Mouse (Mus musculus) CH12.LX (cell line): ENCODE data around the gene Ndufa8. TPM values are rescaled to one million over a fixed set of nuclear protein-coding genes. Genes with fewer than 3 reads are reported as not detected.

Source experiments
- DNase-seq: peaks from one replicate; pipeline ENCODE4 v3.0.0-alpha.2; 2013; ENCODE audit errors: extremely low read depth
- H3K27ac ChIP-seq: 2 replicates; pipeline ENCODE4 v1.5.1; 2012; ENCODE audit warnings: low read depth, mild to moderate bottlenecking, control low read depth, moderate library complexity; ENCODE audit not compliant: insufficient read depth
- H3K27me3 ChIP-seq: replicated peaks from 2 replicates; pipeline ENCODE3; 2012; ENCODE audit warnings: inconsistent platforms
- H3K36me3 ChIP-seq, 2 experiments: replicated peaks in 1 of 2; 2 replicates each; pipeline versions ENCODE3 to v1.6.1; 2012; ENCODE audit warnings: inconsistent platforms in 1 of 2, low read length in 1 of 2, mild to moderate bottlenecking in 1 of 2, mixed read lengths in 1 of 2, moderate library complexity in 1 of 2; ENCODE audit not compliant: control insufficient read depth in 1 of 2, insufficient read depth in 1 of 2
- H3K4me1 ChIP-seq, 2 experiments: 2 replicates each; pipeline ENCODE4 v1.6.1; 2012; ENCODE audit warnings: inconsistent platforms in 1 of 2, moderate library complexity in 1 of 2; ENCODE audit not compliant: insufficient read depth in 2 of 2, control insufficient read depth in 1 of 2
- H3K4me2 ChIP-seq: 2 replicates; pipeline ENCODE4 v1.6.1; 2012; ENCODE audit warnings: low read depth, mild to moderate bottlenecking, control low read depth; ENCODE audit not compliant: poor library complexity, insufficient read depth, severe bottlenecking
- H3K4me3 ChIP-seq, 3 experiments: fragments of 150-350 bp in 1 of 3; sonication (generic) in 1 of 3; replicated peaks in 1 of 3; 2 replicates each; pipeline versions ENCODE3 to v1.5.1; 2011 to 2012; ENCODE audit warnings: low read depth in 2 of 3, low read length in 2 of 3, mild to moderate bottlenecking in 2 of 3, moderate library complexity in 2 of 3, control low read depth in 1 of 3, improper control_type of control experiment in 1 of 3, inconsistent platforms in 1 of 3, mixed read lengths in 1 of 3; ENCODE audit not compliant: poor library complexity in 1 of 3
- H3K79me2 ChIP-seq: replicated peaks from 2 replicates; pipeline ENCODE4 v1.6.1; 2012; ENCODE audit warnings: mild to moderate bottlenecking, moderate library complexity; ENCODE audit not compliant: control insufficient read depth, poor library complexity, insufficient read depth, severe bottlenecking; ENCODE audit errors: extremely low read depth
- H3K9ac ChIP-seq: 2 replicates; pipeline ENCODE4 v1.6.1; 2012; ENCODE audit warnings: low read depth, mild to moderate bottlenecking, control low read depth, moderate library complexity; ENCODE audit not compliant: insufficient read depth
- H3K9me3 ChIP-seq: replicated peaks from 2 replicates; pipeline ENCODE3; 2012; ENCODE audit warnings: low read length, inconsistent platforms, mixed read lengths
- BHLHE40 ChIP-seq: IDR thresholded peaks from 2 replicates; pipeline ENCODE4 v1.6.1; 2011; ENCODE audit warnings: mild to moderate bottlenecking, low read depth, low read length, improper control_type of control experiment
- CHD1 ChIP-seq: IDR thresholded peaks from 2 replicates; pipeline ENCODE4 v1.6.1; 2012; ENCODE audit warnings: low read depth, low read length, improper control_type of control experiment, inconsistent platforms
- CHD2 ChIP-seq: IDR thresholded peaks from 2 replicates; pipeline ENCODE4 v1.6.1; 2011; ENCODE audit warnings: low read length, improper control_type of control experiment
- ELF1 ChIP-seq: IDR thresholded peaks from 2 replicates; pipeline ENCODE4 v1.6.1; 2014; ENCODE audit warnings: low read depth, mild to moderate bottlenecking, inconsistent platforms, low read length, improper control_type of control experiment
- EP300 ChIP-seq: IDR thresholded peaks from 2 replicates; pipeline ENCODE4 v1.6.1; 2011; ENCODE audit warnings: low read length, improper control_type of control experiment
- MAFK ChIP-seq: IDR thresholded peaks from 2 replicates; pipeline ENCODE4 v1.6.1; 2011; ENCODE audit warnings: low read length, improper control_type of control experiment; ENCODE audit not compliant: insufficient replicate concordance
- MAX ChIP-seq: IDR thresholded peaks from 2 replicates; pipeline ENCODE4 v1.6.1; 2011; ENCODE audit warnings: low read length, improper control_type of control experiment
- NELFE ChIP-seq: IDR thresholded peaks from 2 replicates; pipeline ENCODE4 v1.6.1; 2011; ENCODE audit warnings: low read depth, low read length, improper control_type of control experiment
- SIN3A ChIP-seq: IDR thresholded peaks from 2 replicates; pipeline ENCODE4 v1.6.1; 2012; ENCODE audit warnings: low read length, improper control_type of control experiment, inconsistent platforms
- TBP ChIP-seq: conservative IDR thresholded peaks from 2 replicates; pipeline ENCODE4 v1.6.1; 2011; ENCODE audit warnings: low read depth, low read length, improper control_type of control experiment
- ZC3H11A ChIP-seq: IDR thresholded peaks from 2 replicates; pipeline ENCODE4 v1.6.1; 2012; ENCODE audit warnings: low read depth, mild to moderate bottlenecking, inconsistent platforms, low read length, improper control_type of control experiment
- dilution Hi-C: fragments of 300-500 bp; cut with MboI; formaldehyde crosslinking; loops from 2 replicates; pipeline ENCODE4 v1.14.3; 2020; ENCODE audit warnings: low sequenced_read_pairs; ENCODE audit not compliant: extremely low pct_unique_long_range_greater_than_20kb, extremely low pct_ligation_motif_present
- in situ Hi-C: fragments of 300-500 bp; cut with MboI; formaldehyde crosslinking; loops from 3 replicates; pipeline ENCODE4 v1.14.3; 2019; ENCODE audit warnings: low sequenced_read_pairs, low pct_ligation_motif_present, low pct_unique_long_range_greater_than_20kb, mixed read lengths
- polyA plus RNA-seq: library from polyadenylated mRNA; unstranded; fragments of >175 nt; gene quantifications from 2 replicates; pipeline ENCODE4 v1.2.1, GENCODE M21; 2012; ENCODE audit warnings: low read depth; ENCODE audit not compliant: insufficient read length
- total RNA-seq, 2 experiments: library from RNA; depleted of rRNA; stranded (reverse); fragments of 300-350 nt in 1 of 2; fragments of >200 nt in 1 of 2; gene quantifications; 2 replicates each; pipeline ENCODE4 v1.2.3; 2012 to 2014

The Ndufa8 gene
- total and polyA plus RNA-seq, 3 experiments: 111 to 179 (median 119) TPM

DNA sequence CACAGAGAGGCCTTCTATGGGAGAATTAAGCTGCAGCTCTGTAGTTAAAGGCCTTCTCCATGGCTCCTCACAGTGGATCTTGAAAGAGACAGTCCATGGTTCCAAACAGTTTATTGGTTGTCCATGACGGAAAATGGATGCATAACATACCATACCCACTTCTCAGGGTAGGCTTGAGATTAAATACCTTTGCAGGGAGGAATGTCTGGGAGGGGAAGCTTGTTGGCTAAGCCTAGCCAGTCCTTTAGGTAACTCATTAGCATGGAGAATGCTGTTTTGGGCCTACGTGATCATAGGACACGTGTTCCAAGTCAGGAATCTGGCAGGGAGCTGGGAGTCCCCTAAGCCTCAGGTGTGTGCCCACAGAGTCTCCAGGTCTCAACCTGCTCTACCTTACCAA lies 56.9 kb downstream of the Ndufa8 start:
- H3K4me1 ChIP-seq: peaks cover 6 to 14% of the 10 kb centered on the region in 2 experiments
- H3K9me3 ChIP-seq: no peaks in the 10 kb centered on the region
- peaks cover 50% of the 10 kb centered on the region for H3K27me3 ChIP-seq
- H3K36me3 ChIP-seq: no peaks in the 10 kb centered on the region
- H3K9ac ChIP-seq: no peak overlapping the region
- TF ChIP-seq ELF1 (no peak), EP300 (no peak), MAX (no peak), MAFK (no peak), TBP (no peak), NELFE (no peak), BHLHE40 (no peak), ZC3H11A (no peak), CHD1 (no peak), CHD2 (no peak), SIN3A (no peak)
- no peak overlapping the region for H3K4me3 ChIP-seq
- no peak overlapping the region for H3K27ac ChIP-seq
- dilution Hi-C loops: no loop called here
- DNase-seq: no peak
- H3K79me2 ChIP-seq: no peaks in the 10 kb centered on the region
- no peak overlapping the region for H3K4me2 ChIP-seq
- in situ Hi-C loops: no loop called here

Other genes with a start within 250 kb of the Ndufa8 start
- 0.04 and 0.21 TPM in 2 replicates for gene Ttll11, start 69.5 kb downstream of the Ndufa8 start, total RNA-seq (2012; rRNA removed)
- gene Ttll11, start 69.5 kb downstream of the Ndufa8 start, total RNA-seq (2014; rRNA removed): 0.11 TPM in 1 of 2 replicates, not detected in the other
- 0.31 TPM in 1 of 2 replicates, not detected in the other for gene Ttll11, start 69.5 kb downstream of the Ndufa8 start, polyA plus RNA-seq
- gene Morn5, start 52 bp upstream of the Ndufa8 start, total RNA-seq (2012; rRNA removed): 0.21 TPM in 1 of 2 replicates, not detected in the other
- gene Morn5, start 52 bp upstream of the Ndufa8 start, total RNA-seq (2014; rRNA removed): 0.38 TPM in 1 of 2 replicates, not detected in the other
- gene Morn5, start 52 bp upstream of the Ndufa8 start, polyA plus RNA-seq: not detected in 2 replicates
- gene Lhx6, start 56.0 kb upstream of the Ndufa8 start, total RNA-seq (2012; rRNA removed): 0.13 and 0.42 TPM in 2 replicates
- gene Lhx6, start 56.0 kb upstream of the Ndufa8 start, total RNA-seq (2014; rRNA removed): 0.18 and 0.31 TPM in 2 replicates
- 0.11 and 0.30 TPM in 2 replicates for gene Lhx6, start 56.0 kb upstream of the Ndufa8 start, polyA plus RNA-seq
- 18.5 and 20.9 TPM in 2 replicates for gene Mrrf, start 87.0 kb upstream of the Ndufa8 start, total RNA-seq (2012; rRNA removed)
- gene Mrrf, start 87.0 kb upstream of the Ndufa8 start, total RNA-seq (2014; rRNA removed): 17.2 and 23.1 TPM in 2 replicates
- 22.2 and 33.1 TPM in 2 replicates for gene Mrrf, start 87.0 kb upstream of the Ndufa8 start, polyA plus RNA-seq
- gene Rbm18, start 87.4 kb upstream of the Ndufa8 start, total RNA-seq (2012; rRNA removed): 12.4 and 13.3 TPM in 2 replicates
- gene Rbm18, start 87.4 kb upstream of the Ndufa8 start, total RNA-seq (2014; rRNA removed): 25.6 and 26.3 TPM in 2 replicates
- 14.9 and 17.0 TPM in 2 replicates for gene Rbm18, start 87.4 kb upstream of the Ndufa8 start, polyA plus RNA-seq
- gene Ptgs1, start 181.0 kb upstream of the Ndufa8 start, total RNA-seq (2012; rRNA removed): 3.0 and 3.1 TPM in 2 replicates
- 2.9 and 3.0 TPM in 2 replicates for gene Ptgs1, start 181.0 kb upstream of the Ndufa8 start, total RNA-seq (2014; rRNA removed)
- gene Ptgs1, start 181.0 kb upstream of the Ndufa8 start, polyA plus RNA-seq: 1.6 and 2.6 TPM in 2 replicates